Mouse (Mus musculus) bone marrow, adult 2 months (tissue): ENCODE data around the gene Gtf2i.

Source experiments
- CTCF ChIP-seq: fragments of 200-500 bp; IDR thresholded peaks from 2 replicates; pipeline ENCODE4 v1.5.1; 2011; ENCODE audit warnings: low read length, control low read depth; ENCODE audit not compliant: control insufficient read depth, insufficient read depth
- POLR2A ChIP-seq: fragments of 200-500 bp; IDR thresholded peaks from 2 replicates; pipeline ENCODE4 v1.6.1; 2011; ENCODE audit warnings: low read depth, mild to moderate bottlenecking, control low read depth, low read length, borderline replicate concordance; ENCODE audit not compliant: control insufficient read depth

- TF ChIP-seq CTCF (no peak), POLR2A (no peak)
These were observed 26.5 kb downstream of the Gtf2i start for GRCm38 (mm10) chr5:134288071-134288470.
